Mouse (Mus musculus): ENCODE data around the gene Cnn3. TPM values are rescaled to one million over a fixed set of nuclear protein-coding genes. Genes with fewer than 3 reads are reported as not detected.

Gene Cnn3
- total RNA-seq (2015), result 38.8 and 43.0 TPM in 2 replicates
- total RNA-seq (2017), result 21.2 and 28.5 TPM in 2 replicates

GRCm38 (mm10) chr3:121425861-121426620, at the start of gene Cnn3:
TSS of gene Cnn3 (plus strand) at chr3:121426497.
- ATAC-seq (replicated peaks; ENCODE audit: poor library complexity), result peak; percentile 68

DNA sequence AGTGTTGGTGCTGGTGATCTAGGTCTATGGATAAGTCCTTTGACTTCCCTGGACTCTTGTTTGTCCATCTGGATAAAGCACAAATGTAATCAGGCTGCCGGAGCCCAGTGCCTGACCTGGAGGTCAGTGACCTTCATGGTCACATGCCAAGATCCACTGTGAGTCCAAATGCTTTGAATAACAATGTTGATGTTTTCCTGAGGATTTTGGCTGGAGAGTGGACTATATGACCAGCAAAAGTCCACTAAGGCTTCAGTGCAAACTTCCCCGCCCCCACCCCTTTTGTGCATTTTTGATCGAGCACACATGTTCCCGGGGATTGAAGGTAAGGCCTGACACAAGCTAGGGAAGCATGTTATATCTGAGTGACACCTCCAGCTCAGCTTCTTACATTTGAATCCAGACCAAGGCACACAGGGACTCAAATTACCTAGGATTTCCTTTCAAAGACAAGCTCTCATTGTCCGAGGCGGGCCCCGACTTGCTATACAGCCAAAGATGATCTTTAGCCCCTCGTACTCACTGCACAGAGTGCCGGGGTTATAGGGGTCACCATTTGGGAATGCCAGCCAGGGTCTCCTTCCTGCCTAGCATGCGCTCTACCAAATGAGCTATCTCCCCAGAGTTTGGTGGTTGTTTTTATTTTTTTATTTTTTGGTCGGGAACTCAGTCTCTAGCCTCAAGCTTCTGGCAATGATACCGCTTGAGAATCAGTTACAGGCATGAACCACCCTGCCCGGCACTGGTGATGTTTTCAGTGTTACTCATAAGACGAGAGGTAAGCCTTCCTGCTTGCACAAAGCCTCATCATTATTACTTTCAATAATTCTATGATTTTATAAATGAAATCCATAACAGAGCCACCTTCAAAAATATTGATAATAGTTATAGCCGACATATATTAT, 47.3 kb upstream of the Cnn3 start:
- no peak for ATAC-seq (replicated peaks; ENCODE audit: poor library complexity)

DNA sequence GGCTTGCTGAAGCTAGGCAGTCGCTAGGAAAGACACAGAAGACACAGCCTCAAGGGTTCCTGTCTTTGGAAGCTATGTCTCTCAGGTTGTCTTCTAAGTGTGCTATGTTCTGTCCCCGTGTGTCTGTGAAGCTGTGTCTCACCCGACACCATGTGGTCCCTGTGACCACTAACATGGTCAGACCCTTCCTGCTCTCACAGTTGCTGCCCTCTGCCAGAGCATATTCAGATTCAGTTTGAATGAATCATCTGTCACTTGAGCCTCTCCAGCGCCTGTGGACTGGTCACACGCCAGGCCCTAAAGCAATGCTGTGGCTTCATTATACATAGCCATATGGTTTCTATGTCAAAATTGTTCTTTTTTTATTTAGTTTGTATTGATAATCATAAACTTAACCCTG, 46.6 kb upstream of the Cnn3 start:
- ATAC-seq (replicated peaks; ENCODE audit: poor library complexity), result no peak

DNA sequence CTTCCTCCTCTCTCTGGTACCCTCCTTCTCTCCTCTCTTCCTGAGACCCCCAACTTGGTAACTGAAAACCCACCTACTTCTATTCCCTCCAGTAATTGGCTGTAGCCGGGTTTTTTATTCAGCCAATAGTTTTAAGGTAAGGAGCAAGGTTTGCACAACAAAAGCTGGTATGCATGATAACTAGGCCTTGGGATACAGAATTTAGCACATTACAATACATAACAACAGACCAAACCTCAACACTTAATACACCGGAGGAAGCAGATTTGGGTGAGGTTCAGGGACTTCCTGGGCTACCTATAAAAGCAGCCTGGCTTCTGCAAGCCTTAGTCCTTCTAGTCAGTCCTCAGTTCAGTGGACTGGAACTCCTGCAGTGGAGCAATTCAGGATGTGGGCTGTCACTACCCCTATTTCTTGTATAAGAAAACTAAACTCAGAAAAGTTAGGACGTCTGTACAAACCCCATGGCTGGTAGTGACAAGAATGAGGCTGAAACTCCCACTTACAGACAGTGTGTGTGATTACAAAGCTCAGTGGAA, 38.8 kb upstream of the Cnn3 start:
- ATAC-seq (replicated peaks; ENCODE audit: poor library complexity), result 0 out of 2 replicates have a peak, but pooled peaks have one; percentile 17

DNA sequence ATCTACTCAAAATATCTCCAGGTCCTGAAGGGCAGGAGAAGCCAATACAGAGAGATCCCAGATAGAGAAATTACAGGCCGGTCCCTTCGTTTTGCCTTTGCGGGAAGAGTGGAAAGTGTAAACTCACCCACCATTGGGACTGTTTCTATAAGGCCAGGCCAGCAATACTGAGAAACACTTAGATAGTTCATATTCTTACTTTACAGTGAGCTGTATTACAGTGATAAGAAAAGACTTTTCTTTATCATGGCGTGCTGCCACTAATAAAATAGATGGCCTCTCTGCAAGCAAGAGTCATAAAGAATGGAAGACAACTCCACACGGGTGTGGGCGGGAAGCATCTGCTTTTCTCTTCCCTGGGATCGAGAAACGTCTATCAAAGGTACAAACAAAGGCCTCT, 36.9 kb upstream of the Cnn3 start:
- ATAC-seq (replicated peaks; ENCODE audit: poor library complexity), result peak; percentile 61

GRCm38 (mm10) chr3:121389860-121390530, 36.3 kb upstream of the Cnn3 start:
- no peak for ATAC-seq (replicated peaks; ENCODE audit: poor library complexity)

- ATAC-seq (replicated peaks; ENCODE audit: poor library complexity), result no peak
Measured at GRCm38 (mm10) chr3:121390724-121391123, 35.6 kb upstream of the Cnn3 start.

DNA sequence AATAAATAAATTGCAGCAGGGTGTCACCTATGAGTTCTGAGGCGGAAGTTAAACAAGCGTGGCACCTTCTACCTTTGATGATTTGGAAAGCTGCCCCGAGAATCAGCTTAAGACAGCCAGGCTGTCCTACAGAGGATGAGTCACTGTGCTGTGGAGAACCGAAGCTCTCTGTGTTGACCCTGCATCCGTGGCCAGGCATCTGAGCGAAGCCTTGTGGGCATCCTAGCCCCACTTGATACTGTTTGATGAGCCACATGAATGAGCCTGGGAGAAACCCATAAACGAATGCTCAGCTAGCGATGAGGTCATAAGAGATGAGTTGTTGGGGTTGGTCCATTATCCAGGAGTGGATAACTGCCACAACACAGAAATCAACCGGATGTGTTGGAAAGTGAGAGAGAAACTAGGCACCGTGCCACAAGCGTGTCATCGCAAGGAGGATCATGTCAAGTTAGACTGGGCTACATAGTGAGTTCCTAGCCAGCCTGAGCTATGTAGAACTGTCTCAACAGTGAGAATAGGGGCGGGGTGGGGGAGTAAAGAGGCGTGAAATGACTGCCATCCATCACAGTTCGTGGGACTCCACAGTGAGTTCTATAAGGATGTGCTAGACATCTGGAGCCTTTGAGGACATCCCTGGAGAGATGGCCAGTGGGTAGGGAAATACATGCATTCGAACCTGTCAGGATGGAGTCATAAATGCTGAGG, 30.6 kb upstream of the Cnn3 start:
- ATAC-seq (replicated peaks; ENCODE audit: poor library complexity), result no peak

DNA sequence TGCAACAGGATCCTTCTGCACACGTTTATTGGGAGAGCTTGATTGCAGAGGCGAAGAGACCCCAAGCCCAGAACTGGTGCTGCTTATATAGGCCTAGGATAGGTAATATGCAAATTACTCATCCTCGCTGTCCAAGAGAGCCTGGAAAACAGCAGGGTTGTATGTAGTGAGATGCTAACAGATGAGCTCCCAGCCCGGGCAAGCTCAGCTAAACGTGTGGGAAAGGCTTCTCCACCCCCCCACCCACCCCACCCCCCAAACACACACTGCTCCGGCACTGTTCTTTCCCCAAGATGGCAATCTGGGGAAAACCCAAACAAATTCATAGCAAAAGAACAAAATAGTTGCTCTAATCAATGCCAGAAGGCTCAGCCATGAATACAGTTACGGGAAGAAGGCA, 29.7 kb upstream of the Cnn3 start:
- no peak for ATAC-seq (replicated peaks; ENCODE audit: poor library complexity)

GRCm38 (mm10) chr3:121397007-121397406, 29.3 kb upstream of the Cnn3 start:
- ATAC-seq (replicated peaks; ENCODE audit: poor library complexity), result no peak

GRCm38 (mm10) chr3:121401384-121401783, 24.9 kb upstream of the Cnn3 start:
- ATAC-seq (replicated peaks; ENCODE audit: poor library complexity), result no peak

DNA sequence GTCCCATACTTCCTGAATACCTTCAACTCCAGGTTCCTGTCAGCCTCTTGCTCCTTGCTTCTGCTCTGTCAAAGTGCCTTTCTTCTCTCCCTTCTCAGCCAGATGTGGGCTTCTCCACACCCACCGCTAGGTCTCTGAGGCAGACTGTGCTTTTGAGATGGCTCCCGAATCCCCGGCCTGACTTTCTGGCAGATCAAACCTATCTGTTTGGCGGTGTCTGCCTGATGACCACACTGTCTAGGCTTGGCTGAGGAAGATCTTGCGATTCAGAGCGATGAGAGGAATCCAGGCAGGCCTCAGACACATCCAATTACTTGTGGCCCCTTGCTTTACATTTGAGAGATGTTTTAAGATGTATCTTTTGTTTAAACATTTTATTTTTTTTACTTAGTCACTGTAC, 24.2 kb upstream of the Cnn3 start:
- no peak for ATAC-seq (replicated peaks; ENCODE audit: poor library complexity)

DNA sequence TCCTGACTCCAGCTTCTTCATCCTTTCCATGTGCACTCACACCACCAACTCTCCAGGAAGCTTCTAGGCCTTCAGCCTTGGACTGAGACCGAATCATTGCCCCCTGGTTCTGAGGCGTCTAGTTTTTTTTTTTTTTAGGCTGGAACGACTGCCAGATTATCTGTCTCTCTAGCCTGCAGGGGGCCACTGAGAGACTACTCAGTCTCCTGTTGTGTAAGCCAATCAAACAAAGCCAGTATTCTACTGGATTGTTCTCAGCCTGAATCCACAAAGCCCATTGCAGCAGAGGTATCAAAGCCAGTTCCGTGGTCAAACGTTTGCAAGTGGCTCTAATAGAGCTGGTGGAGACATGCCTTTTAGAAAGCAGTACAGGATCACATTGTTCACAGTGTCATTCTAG, 22.8 kb upstream of the Cnn3 start:
- ATAC-seq (replicated peaks; ENCODE audit: poor library complexity), result peak; percentile 68

DNA sequence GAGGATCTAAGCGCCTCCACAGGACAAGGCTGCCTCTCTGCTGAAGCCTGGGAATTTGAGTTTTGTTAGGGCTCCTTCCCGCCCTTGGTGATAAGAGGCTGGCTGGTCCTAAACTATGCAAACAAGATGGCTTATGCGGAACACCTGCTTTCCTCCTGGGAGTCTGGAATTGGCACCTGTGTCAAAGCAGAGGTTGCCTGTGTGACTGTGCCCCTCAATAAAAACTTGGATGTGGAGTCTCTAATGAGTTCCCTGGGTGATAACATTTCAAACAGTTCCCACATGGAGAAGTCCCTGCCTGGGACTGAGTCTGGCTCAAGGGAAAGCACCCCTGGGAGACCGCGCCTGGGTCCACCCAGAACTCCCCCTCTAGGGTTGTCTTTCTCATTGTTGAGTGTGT, 21.2 kb upstream of the Cnn3 start:
- ATAC-seq (replicated peaks; ENCODE audit: poor library complexity), result no peak

- ATAC-seq (replicated peaks; ENCODE audit: poor library complexity), result no peak
Measured at GRCm38 (mm10) chr3:121407417-121407816, 18.9 kb upstream of the Cnn3 start.

- ATAC-seq (replicated peaks; ENCODE audit: poor library complexity), result no peak
Measured at GRCm38 (mm10) chr3:121408386-121408785, 17.9 kb upstream of the Cnn3 start.

DNA sequence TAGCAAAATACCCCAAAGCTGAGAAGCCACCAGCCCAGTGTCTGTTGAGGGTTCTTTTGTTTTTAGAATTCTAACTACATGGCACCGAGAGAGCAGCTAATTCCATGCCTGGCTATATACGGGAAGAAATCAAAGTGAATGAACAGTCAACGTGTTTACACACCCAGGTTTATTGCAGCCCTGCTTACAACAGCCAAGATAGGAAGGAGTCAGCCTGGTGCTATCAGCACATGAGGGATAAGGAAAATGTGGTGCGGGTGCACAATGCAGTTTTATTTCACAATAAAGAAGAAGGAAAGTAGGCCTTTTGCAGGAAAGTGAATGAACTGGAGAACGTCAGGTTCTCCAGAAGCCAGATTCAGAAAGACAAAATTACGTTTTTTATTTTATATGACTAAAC, 14.8 kb upstream of the Cnn3 start:
- ATAC-seq (replicated peaks; ENCODE audit: poor library complexity), result no peak

- ATAC-seq (replicated peaks; ENCODE audit: poor library complexity), result no peak
Measured at GRCm38 (mm10) chr3:121416171-121417154, 9.8 kb upstream of the Cnn3 start.

Measured in megakaryocyte progenitor cell, adult 5-6 weeks (primary cell).